Mouse (Mus musculus): ENCODE results near the gene Fez1.

DNA sequence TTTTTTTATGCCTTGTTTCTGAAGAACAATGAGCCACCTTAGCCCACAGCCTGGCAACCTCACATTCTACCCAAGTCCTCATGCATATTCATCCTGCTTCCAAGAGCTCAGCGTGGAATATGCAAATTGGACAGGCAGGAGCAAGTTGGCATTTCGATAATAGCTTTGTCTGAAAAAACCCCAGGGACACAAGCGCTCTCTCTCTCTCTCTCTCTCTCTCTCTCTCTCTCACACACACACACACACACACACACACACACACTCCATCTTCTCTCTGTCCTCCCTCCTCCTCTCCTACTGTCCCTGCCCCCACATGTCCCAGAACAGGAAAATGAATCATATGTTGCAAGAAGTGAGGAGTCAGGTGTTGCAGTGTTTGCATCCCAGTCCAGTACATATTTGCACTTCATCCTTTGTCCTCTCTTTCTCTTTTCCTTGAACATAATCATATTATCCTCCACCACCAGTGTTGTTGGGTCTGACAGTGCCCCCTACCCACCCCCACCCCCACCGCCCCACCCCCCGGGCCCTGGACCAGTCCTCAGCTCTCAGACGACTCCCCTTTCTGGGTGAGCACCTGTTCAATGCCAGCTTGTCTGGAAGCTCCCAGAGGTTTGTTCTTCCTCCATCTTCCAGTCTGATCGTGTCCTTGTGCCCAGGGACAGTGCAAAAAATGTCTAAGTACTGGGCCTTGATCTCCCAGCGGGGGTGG is 60.5 kb downstream of the Fez1 start:
- TF ChIP-seq CTCF (IDR thresholded peaks at IDR 0.05; ENCODE audit: extremely low read depth, insufficient read depth, low read length), result no peak
- no peak for TF ChIP-seq POLR2A (IDR thresholded peaks at IDR 0.05; ENCODE audit: extremely low read depth, insufficient read depth, low read length)

Data from cortical plate, adult 2 months (tissue).